Mouse (Mus musculus) ES-E14 (cell line): ENCODE results near the gene Gm17428. TPM values are rescaled to one million over a fixed set of nuclear protein-coding genes. Genes with fewer than 3 reads are reported as not detected.

Experiments used
- DNase-seq: peaks from one replicate; pipeline ENCODE4 v3.0.0-alpha.2; 2013; ENCODE audit warnings: low read depth, low spot score
- H3K27ac ChIP-seq: 2 replicates; pipeline ENCODE4 v1.5.1; 2012; ENCODE audit warnings: low read depth, mild to moderate bottlenecking, low read length, moderate library complexity, mixed read lengths; ENCODE audit not compliant: poor library complexity, insufficient read depth, severe bottlenecking
- H3K36me3 ChIP-seq: 2 replicates; pipeline ENCODE4 v1.6.1; 2012; ENCODE audit warnings: mild to moderate bottlenecking, low read length, moderate library complexity, mixed read lengths; ENCODE audit not compliant: control insufficient read depth, poor library complexity, insufficient read depth, severe bottlenecking
- H3K4me1 ChIP-seq, 2 experiments: fragments of 150-350 bp in 1 of 2; sonication (generic) in 1 of 2; 2 replicates each; pipeline ENCODE4 v1.6.1; 2012; ENCODE audit warnings: low read length in 2 of 2, mild to moderate bottlenecking in 1 of 2, mixed read lengths in 1 of 2; ENCODE audit not compliant: control insufficient read depth in 2 of 2, insufficient read depth in 2 of 2, poor library complexity in 1 of 2
- H3K4me3 ChIP-seq, 2 experiments: fragments of 150-350 bp in 1 of 2; sonication (generic) in 1 of 2; 2 replicates each; pipeline ENCODE4 v1.5.1; 2012; ENCODE audit warnings: low read length in 2 of 2, low read depth in 1 of 2, mild to moderate bottlenecking in 1 of 2, mixed read lengths in 1 of 2; ENCODE audit not compliant: insufficient read depth in 1 of 2, poor library complexity in 1 of 2, severe bottlenecking in 1 of 2
- H3K9ac ChIP-seq: 2 replicates; pipeline ENCODE4 v1.6.1; 2012; ENCODE audit warnings: low read depth, mild to moderate bottlenecking, low read length, mixed read lengths; ENCODE audit not compliant: poor library complexity, insufficient read depth, severe bottlenecking
- H3K9me3 ChIP-seq: fragments of 150-350 bp; sonication (generic); 2 replicates; pipeline ENCODE4 v1.6.1; 2012; ENCODE audit warnings: low read depth, mild to moderate bottlenecking, low read length; ENCODE audit not compliant: control insufficient read depth, insufficient read depth
- CHD2 ChIP-seq: IDR thresholded peaks from 2 replicates; pipeline ENCODE4 v1.6.1; 2014; ENCODE audit warnings: mild to moderate bottlenecking, low read depth, low read length, inconsistent platforms
- HCFC1 ChIP-seq: IDR thresholded peaks from 2 replicates; pipeline ENCODE4 v1.6.1; 2012; ENCODE audit warnings: low read length, inconsistent platforms, borderline replicate concordance; ENCODE audit not compliant: insufficient read depth
- MAFK ChIP-seq: IDR thresholded peaks from 2 replicates; pipeline ENCODE4 v1.6.1; 2014; ENCODE audit warnings: mild to moderate bottlenecking, low read depth, low read length, inconsistent platforms; ENCODE audit not compliant: insufficient read depth
- ZC3H11A ChIP-seq: IDR thresholded peaks from 2 replicates; pipeline ENCODE4 v1.6.1; 2012; ENCODE audit warnings: low read depth, mild to moderate bottlenecking, inconsistent platforms, low read length, borderline replicate concordance
- ZNF384 ChIP-seq: IDR thresholded peaks from 2 replicates; pipeline ENCODE4 v1.6.1; 2012; ENCODE audit warnings: low read depth, low read length, inconsistent platforms
- in situ Hi-C, 2 experiments: fragments of 600-800 bp; cut with MboI; formaldehyde crosslinking; loops; one replicate each; pipeline ENCODE4 v1.15.1; 2025; ENCODE audit warnings: low sequenced_read_pairs in 2 of 2, inconsistent platforms in 1 of 2; ENCODE audit not compliant: unreplicated experiment in 2 of 2
- total RNA-seq: library from RNA; depleted of rRNA; stranded (reverse); fragments of 300-350 nt; gene quantifications from 2 replicates; pipeline ENCODE4 v1.2.3, GENCODE M21; 2012; rRNA removed

Gm17428 gene
- total RNA-seq, 1 experiment: not detected

- in situ Hi-C loops: no loop called here
- peak overlapping the region; percentile 26; the same call in 1 of the 2 replicates for H3K27ac ChIP-seq
- H3K4me1 ChIP-seq: peaks cover 0 to 12% of the 10 kb centered on the region in 2 experiments; a peak in 1 of 4 replicates
- TF ChIP-seq CHD2 (no peak), MAFK (no peak), ZC3H11A (no peak), ZNF384 (no peak), HCFC1 (no peak)
- H3K4me3 ChIP-seq: peak overlapping the region in 1 of 2 experiments; percentile 44; a peak in 1 of 4 replicates
- H3K9me3 ChIP-seq: no peaks in the 10 kb centered on the region
- peak overlapping the region; percentile 57; the same call in 1 of the 2 replicates for H3K9ac ChIP-seq
- DNase-seq: no peak
- H3K36me3 ChIP-seq: peaks cover 23% of the 10 kb centered on the region
These were observed 46.3 kb downstream of the Gm17428 start for GRCm38 (mm10) chr14:55023011-55023410.

DNA sequence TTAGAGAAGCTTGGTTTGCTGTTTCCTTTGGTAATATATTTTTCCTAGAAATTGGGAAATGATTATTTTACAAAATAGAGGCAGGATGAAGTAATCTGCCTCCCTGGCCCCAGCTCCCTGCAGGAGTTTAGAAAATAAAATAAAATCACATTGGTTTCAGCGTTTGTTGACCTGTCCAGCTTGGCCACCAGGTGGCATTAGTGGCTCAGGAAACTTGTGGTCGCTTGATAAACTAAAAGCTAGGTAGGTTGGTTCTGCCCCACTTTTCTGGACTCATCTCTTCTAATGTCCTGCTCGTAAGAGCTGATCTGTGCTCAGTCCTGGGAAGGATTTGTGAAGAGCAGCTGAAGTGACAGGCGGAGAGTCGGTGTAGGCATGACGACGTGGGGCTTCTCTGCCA is 47.5 kb downstream of the Gm17428 start:
- no peak for DNase-seq
- no peak for TF ChIP-seq HCFC1
- TF ChIP-seq ZC3H11A: peak; percentile 80
- TF ChIP-seq MAFK: no peak
- no peak for TF ChIP-seq CHD2
- peak; percentile 76 for TF ChIP-seq ZNF384

GRCm38 (mm10) chr14:55025527-55025926 is 48.8 kb downstream of the Gm17428 start:
- peaks cover 1 to 24% of the 10 kb centered on the region in 2 experiments; a peak in 2 of 4 replicates for H3K4me1 ChIP-seq
- H3K9ac ChIP-seq: no peak overlapping the region
- peaks cover 21% of the 10 kb centered on the region for H3K36me3 ChIP-seq
- no peak for TF ChIP-seq CHD2
- TF ChIP-seq MAFK: no peak
- no peak for TF ChIP-seq ZNF384
- no peak for TF ChIP-seq HCFC1
- no peak for TF ChIP-seq ZC3H11A
- H3K27ac ChIP-seq: 0 out of 2 replicates have a peak overlapping the region, but pooled peaks have one; percentile 6
- no peaks in the 10 kb centered on the region for H3K9me3 ChIP-seq
- in situ Hi-C loops: loop anchor here (5.0 kb wide), 2 partner anchors 72 to 77 kb away; no protein-coding TSS in a partner anchor
- DNase-seq: no peak
- no peak overlapping the region for H3K4me3 ChIP-seq

More for the DNA sequence above, 47.5 kb downstream of the Gm17428 start:
- Histone ChIP-seq H3K4me3 (no peak overlapping the region; a peak in 1 of 4 replicates), H3K9me3 (no peaks in the 10 kb centered on the region), H3K27ac (no peak overlapping the region), H3K4me1 (peaks cover 1 to 19% of the 10 kb centered on the region in 2 experiments; a peak in 2 of 4 replicates), H3K9ac (no peak overlapping the region), H3K36me3 (peaks cover 22% of the 10 kb centered on the region)
- in situ Hi-C loops: no loop called here

Other genes with a start within 250 kb of the Gm17428 start
- 0.36 and 0.48 TPM in 2 replicates for gene Slc7a8, start 195.0 kb upstream of the Gm17428 start, total RNA-seq
- 1.5 and 1.9 TPM in 2 replicates for gene Rnf212b, start 162.8 kb upstream of the Gm17428 start, total RNA-seq
- gene Homez, start 106.0 kb upstream of the Gm17428 start, total RNA-seq: 2.5 and 3.9 TPM in 2 replicates
- 0.62 and 0.74 TPM in 2 replicates for gene Ppp1r3e, start 99.4 kb upstream of the Gm17428 start, total RNA-seq
- gene Bcl2l2, start 93.6 kb upstream of the Gm17428 start, total RNA-seq: 7.7 and 9.4 TPM in 2 replicates
- 0.71 and 0.79 TPM in 2 replicates for gene Gm20521, start 93.5 kb upstream of the Gm17428 start, total RNA-seq
- gene Pabpn1, start 84.4 kb upstream of the Gm17428 start, total RNA-seq: 76.8 and 117 TPM in 2 replicates
- gene Slc22a17, start 63.8 kb upstream of the Gm17428 start, total RNA-seq: 5.2 and 16.2 TPM in 2 replicates
- 10.8 and 28.3 TPM in 2 replicates for gene Efs, start 50.8 kb upstream of the Gm17428 start, total RNA-seq
- gene Il25, start 44.2 kb upstream of the Gm17428 start, total RNA-seq: 0.27 and 0.74 TPM in 2 replicates
- 0.74 TPM in 1 of 2 replicates, not detected in the other for gene Cmtm5, start 40.7 kb upstream of the Gm17428 start, total RNA-seq
- gene Myh6, start 10.0 kb upstream of the Gm17428 start, total RNA-seq: 7.1 and 8.8 TPM in 2 replicates
- 3.2 and 3.3 TPM in 2 replicates for gene Myh7, start 17.7 kb downstream of the Gm17428 start, total RNA-seq
- gene Ngdn, start 38.5 kb downstream of the Gm17428 start, total RNA-seq: 53.5 and 90.9 TPM in 2 replicates
- gene Zfhx2, start 115.4 kb downstream of the Gm17428 start, total RNA-seq: 9.4 and 12.4 TPM in 2 replicates
- gene Thtpa, start 117.9 kb downstream of the Gm17428 start, total RNA-seq: 7.9 and 11.9 TPM in 2 replicates
- gene Ap1g2, start 129.7 kb downstream of the Gm17428 start, total RNA-seq: 5.9 and 14.1 TPM in 2 replicates
- 1.7 and 3.8 TPM in 2 replicates for gene Jph4, start 140.0 kb downstream of the Gm17428 start, total RNA-seq
- not detected in 2 replicates for gene Dhrs2, start 245.1 kb downstream of the Gm17428 start, total RNA-seq